Mouse (Mus musculus): ENCODE measurements around the gene Lgals9. TPM values are rescaled to one million over a fixed set of nuclear protein-coding genes. Genes with fewer than 3 reads are reported as not detected.

Gene Lgals9
- polyA plus RNA-seq, 1 experiment from 2014 or later = 586 TPM

DNA sequence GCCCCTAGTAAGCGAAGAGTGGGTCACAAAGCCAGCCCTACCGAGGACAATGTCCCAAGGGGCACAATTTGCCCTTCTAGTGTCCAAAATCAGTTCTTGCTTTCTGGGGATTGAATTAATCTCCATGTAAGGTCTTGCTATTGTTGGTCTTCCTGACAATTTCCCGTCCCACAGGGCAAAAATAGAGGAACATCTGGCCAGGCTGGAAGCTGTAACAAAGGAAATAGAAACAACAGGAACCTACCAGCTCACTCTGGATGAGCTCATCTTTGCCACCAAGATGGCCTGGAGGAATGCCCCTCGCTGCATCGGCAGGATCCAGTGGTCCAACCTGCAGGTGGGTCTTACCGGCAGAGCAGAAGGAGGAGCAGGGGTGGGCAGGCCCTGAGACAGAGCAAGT lies 49.6 kb downstream of the Lgals9 start:
- WGBS = 78% methylated on average over 6 of the region's 6 CpGs
- H3K36me3 ChIP-seq (ENCODE audit: control insufficient read depth, insufficient read depth) = no peaks in the 10 kb centered on the region
- no peak for TF ChIP-seq CTCF (IDR thresholded peaks at IDR 0.05; ENCODE audit: low read depth)
- no peak overlapping the region for H3K4me2 ChIP-seq (replicated peaks; ENCODE audit: low read depth)
- no peaks in the 10 kb centered on the region for H3K4me1 ChIP-seq (replicated peaks; ENCODE audit: control insufficient read depth, insufficient read depth, low read length)
- no peak for ATAC-seq
- no peak overlapping the region for H3K27ac ChIP-seq (ENCODE audit: low read depth, low read length)
- no peak overlapping the region for H3K9ac ChIP-seq (ENCODE audit: low read depth, low read length)
- H3K4me3 ChIP-seq (ENCODE audit: low read depth, low read length) = no peak overlapping the region
- H3K9me3 ChIP-seq (ENCODE audit: control insufficient read depth) = no peaks in the 10 kb centered on the region
- H3K27me3 ChIP-seq (replicated peaks; ENCODE audit: control insufficient read depth, insufficient read depth, low read length) = no peaks in the 10 kb centered on the region

DNA sequence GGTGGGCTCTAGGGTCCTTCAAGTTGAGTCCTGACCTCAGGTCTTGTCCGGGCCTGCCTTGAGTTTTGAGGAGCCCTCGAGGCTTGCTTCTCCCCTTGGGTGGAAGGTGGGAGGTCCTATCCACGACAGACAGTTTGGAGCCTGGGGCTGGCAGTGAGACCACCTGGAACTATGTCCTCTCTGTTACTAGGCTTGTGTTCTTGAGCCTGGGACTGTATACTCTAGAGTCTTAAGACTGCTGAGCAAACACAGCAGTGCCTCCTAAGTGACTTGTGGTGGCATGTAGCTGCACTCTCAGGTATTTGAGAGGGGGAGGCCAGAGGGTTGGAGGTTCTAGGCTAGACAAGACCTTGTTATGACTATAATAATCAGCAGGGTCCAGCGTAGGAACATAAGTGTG lies 50.0 kb downstream of the Lgals9 start:
- no peak for ATAC-seq
- Histone ChIP-seq H3K4me3 (ENCODE audit: low read depth, low read length) (no peak overlapping the region), H3K27ac (ENCODE audit: low read depth, low read length) (no peak overlapping the region), H3K4me1 (replicated peaks; ENCODE audit: control insufficient read depth, insufficient read depth, low read length) (no peaks in the 10 kb centered on the region), H3K9me3 (ENCODE audit: control insufficient read depth) (no peaks in the 10 kb centered on the region), H3K4me2 (replicated peaks; ENCODE audit: low read depth) (no peak overlapping the region), H3K36me3 (ENCODE audit: control insufficient read depth, insufficient read depth) (no peaks in the 10 kb centered on the region), H3K27me3 (replicated peaks; ENCODE audit: control insufficient read depth, insufficient read depth, low read length) (no peaks in the 10 kb centered on the region), H3K9ac (ENCODE audit: low read depth, low read length) (no peak overlapping the region)
- TF ChIP-seq CTCF (IDR thresholded peaks at IDR 0.05; ENCODE audit: low read depth) = no peak
- 74% methylated on average over 4 of the region's 4 CpGs for WGBS

DNA sequence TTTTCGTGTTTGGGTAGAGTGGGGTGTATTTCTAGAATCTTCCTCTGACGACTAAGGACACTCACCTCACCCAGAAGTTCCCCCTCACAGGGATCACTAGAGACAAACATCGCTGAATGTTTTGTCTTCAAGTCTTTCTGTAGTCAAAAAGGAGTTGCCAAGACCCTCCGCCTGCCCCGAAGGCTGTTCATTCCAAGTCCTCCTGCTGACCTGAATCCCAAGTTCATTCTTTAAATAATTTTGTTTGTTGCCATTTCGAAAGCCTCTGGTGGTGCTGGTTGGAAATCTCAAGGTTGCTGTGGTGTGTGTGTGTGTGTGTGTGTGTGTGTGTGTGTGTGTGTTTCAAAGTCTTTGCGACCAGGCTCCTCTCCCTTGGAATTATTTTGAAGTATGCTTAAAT lies 50.4 kb downstream of the Lgals9 start:
- no peak for ATAC-seq
- Histone ChIP-seq H3K36me3 (ENCODE audit: control insufficient read depth, insufficient read depth) (no peaks in the 10 kb centered on the region), H3K4me3 (ENCODE audit: low read depth, low read length) (no peak overlapping the region), H3K4me1 (replicated peaks; ENCODE audit: control insufficient read depth, insufficient read depth, low read length) (no peaks in the 10 kb centered on the region), H3K4me2 (replicated peaks; ENCODE audit: low read depth) (no peak overlapping the region), H3K9me3 (ENCODE audit: control insufficient read depth) (no peaks in the 10 kb centered on the region), H3K27me3 (replicated peaks; ENCODE audit: control insufficient read depth, insufficient read depth, low read length) (no peaks in the 10 kb centered on the region), H3K27ac (ENCODE audit: low read depth, low read length) (no peak overlapping the region), H3K9ac (ENCODE audit: low read depth, low read length) (no peak overlapping the region)
- 84% methylated on average over 7 of the region's 7 CpGs for WGBS
- no peak for TF ChIP-seq CTCF (IDR thresholded peaks at IDR 0.05; ENCODE audit: low read depth)

DNA sequence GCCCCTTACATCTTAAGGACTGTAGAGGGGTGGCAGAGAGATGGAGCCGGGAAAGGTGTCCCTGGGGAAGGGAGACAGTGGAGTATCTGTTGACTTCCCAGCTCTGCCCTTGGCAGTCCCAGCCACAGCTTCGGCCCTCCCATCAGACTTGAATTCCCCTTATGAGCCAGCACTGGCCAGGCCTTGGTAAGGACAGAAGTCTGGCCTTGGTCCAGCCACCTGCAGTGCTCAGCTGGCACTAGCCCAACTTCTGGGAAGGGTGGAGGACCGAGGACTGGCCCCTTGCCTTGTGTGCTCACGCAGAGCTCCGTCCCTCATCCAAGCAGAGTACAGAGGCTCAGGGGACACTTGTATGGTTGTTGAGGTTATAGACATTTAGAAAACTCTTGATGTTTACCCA lies 55.4 kb downstream of the Lgals9 start:
- no peak overlapping the region for H3K9ac ChIP-seq (ENCODE audit: low read depth, low read length)
- H3K4me2 ChIP-seq (replicated peaks; ENCODE audit: low read depth) = no peak overlapping the region
- no peak for TF ChIP-seq CTCF (IDR thresholded peaks at IDR 0.05; ENCODE audit: low read depth)
- H3K27ac ChIP-seq (ENCODE audit: low read depth, low read length) = no peak overlapping the region
- peaks cover 18% of the 10 kb centered on the region for H3K27me3 ChIP-seq (replicated peaks; ENCODE audit: control insufficient read depth, insufficient read depth, low read length)
- no peaks in the 10 kb centered on the region for H3K9me3 ChIP-seq (ENCODE audit: control insufficient read depth)
- H3K4me3 ChIP-seq (ENCODE audit: low read depth, low read length) = no peak overlapping the region
- H3K4me1 ChIP-seq (replicated peaks; ENCODE audit: control insufficient read depth, insufficient read depth, low read length) = no peaks in the 10 kb centered on the region
- ATAC-seq = no peak
- H3K36me3 ChIP-seq (ENCODE audit: control insufficient read depth, insufficient read depth) = no peaks in the 10 kb centered on the region
- WGBS = 66% methylated on average over 5 of the region's 5 CpGs

DNA sequence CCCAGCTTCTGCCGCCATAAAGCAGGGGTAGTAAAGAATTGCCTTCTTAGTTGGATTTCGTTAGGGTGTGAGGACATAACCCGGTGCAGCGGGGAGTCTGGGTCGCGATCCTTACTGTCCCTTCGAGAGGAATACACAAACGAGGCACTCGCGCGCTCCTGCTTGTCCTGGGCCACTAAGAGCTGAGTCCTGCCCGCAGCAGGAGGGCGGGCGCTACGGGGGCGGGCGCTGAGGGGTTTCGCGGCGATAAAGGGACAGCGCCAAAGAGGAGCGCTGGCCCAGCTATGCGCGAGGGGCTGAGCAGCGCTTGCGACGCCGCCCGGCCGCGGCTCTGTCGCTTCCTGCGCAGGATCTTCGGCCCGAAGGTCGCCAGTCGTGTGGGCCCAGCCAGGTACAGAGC lies 59.8 kb downstream of the Lgals9 start:
- under 1% methylated on average over 37 of the region's 37 CpGs for WGBS
- TF ChIP-seq CTCF (IDR thresholded peaks at IDR 0.05; ENCODE audit: low read depth) = no peak
- H3K9me3 ChIP-seq (ENCODE audit: control insufficient read depth) = no peaks in the 10 kb centered on the region
- H3K9ac ChIP-seq (ENCODE audit: low read depth, low read length) = no peak overlapping the region; the same call in 1 of the 2 replicates
- no peak for ATAC-seq
- peak overlapping the region; percentile 36 for H3K4me3 ChIP-seq (ENCODE audit: low read depth, low read length)
- H3K4me2 ChIP-seq (replicated peaks; ENCODE audit: low read depth) = peak overlapping the region; percentile 66
- H3K4me1 ChIP-seq (replicated peaks; ENCODE audit: control insufficient read depth, insufficient read depth, low read length) = no peaks in the 10 kb centered on the region
- no peaks in the 10 kb centered on the region for H3K36me3 ChIP-seq (ENCODE audit: control insufficient read depth, insufficient read depth)
- no peak overlapping the region for H3K27ac ChIP-seq (ENCODE audit: low read depth, low read length)
- peaks cover 26% of the 10 kb centered on the region for H3K27me3 ChIP-seq (replicated peaks; ENCODE audit: control insufficient read depth, insufficient read depth, low read length)

DNA sequence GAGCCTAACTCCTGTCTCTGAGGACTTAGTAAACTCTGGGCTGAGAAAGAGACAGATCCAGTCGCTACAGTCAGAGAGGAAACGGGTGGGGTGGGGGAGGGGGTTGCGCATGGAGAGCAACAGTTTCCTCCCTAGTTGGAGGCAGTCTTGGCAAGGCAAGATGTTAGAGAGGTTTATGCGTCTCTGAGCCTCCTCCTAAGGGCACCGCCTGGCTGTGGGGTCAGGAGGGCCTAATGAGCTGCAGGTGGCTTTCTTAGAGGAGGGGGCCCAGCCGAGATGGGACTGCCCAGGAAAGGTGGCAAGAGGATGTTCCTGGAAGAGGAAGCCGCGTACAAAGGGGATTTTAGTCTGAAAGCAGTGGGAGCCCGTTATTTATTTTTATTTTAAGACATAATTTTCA lies 60.6 kb downstream of the Lgals9 start:
- Histone ChIP-seq H3K27me3 (replicated peaks; ENCODE audit: control insufficient read depth, insufficient read depth, low read length) (peaks cover 26% of the 10 kb centered on the region), H3K27ac (ENCODE audit: low read depth, low read length) (no peak overlapping the region), H3K4me2 (replicated peaks; ENCODE audit: low read depth) (no peak overlapping the region), H3K4me1 (replicated peaks; ENCODE audit: control insufficient read depth, insufficient read depth, low read length) (no peaks in the 10 kb centered on the region), H3K9me3 (ENCODE audit: control insufficient read depth) (no peaks in the 10 kb centered on the region), H3K9ac (ENCODE audit: low read depth, low read length) (no peak overlapping the region), H3K4me3 (ENCODE audit: low read depth, low read length) (no peak overlapping the region), H3K36me3 (ENCODE audit: control insufficient read depth, insufficient read depth) (no peaks in the 10 kb centered on the region)
- 35% methylated on average over 9 of the region's 9 CpGs for WGBS
- TF ChIP-seq CTCF (IDR thresholded peaks at IDR 0.05; ENCODE audit: low read depth) = no peak
- no peak for ATAC-seq

Data from intestine, postnatal 0 days (tissue).